Mouse (Mus musculus) myocyte (in vitro differentiated cells): ENCODE measurements around the gene Klk12. TPM values are rescaled to one million over a fixed set of nuclear protein-coding genes. Genes with fewer than 3 reads are reported as not detected.

Source experiments
- H3K27me3 ChIP-seq: one replicate; pipeline ENCODE4 v1.6.1; 2011; ENCODE audit not compliant: control insufficient read depth, insufficient read depth, insufficient read length
- H3K36me3 ChIP-seq: one replicate; pipeline ENCODE4 v1.6.1; 2011; ENCODE audit not compliant: control insufficient read depth, insufficient read depth
- H3K4me2 ChIP-seq: one replicate; pipeline ENCODE4 v1.6.1; 2011; ENCODE audit warnings: low read depth, control low read depth
- H3K4me3 ChIP-seq: one replicate; pipeline ENCODE4 v1.5.1; 2011; ENCODE audit warnings: mild to moderate bottlenecking, control low read depth, moderate library complexity
- H3K79me2 ChIP-seq: one replicate; pipeline ENCODE4 v1.6.1; 2011; ENCODE audit not compliant: control insufficient read depth, insufficient read depth
- H3ac ChIP-seq: one replicate; pipeline ENCODE4 v1.6.1; 2011; ENCODE audit not compliant: control insufficient read depth, insufficient read length
- CEBPB ChIP-seq: IDR thresholded peaks from 2 replicates; pipeline ENCODE4 v1.6.1; 2011; ENCODE audit warnings: mild to moderate bottlenecking, moderate library complexity; ENCODE audit not compliant: poor library complexity, insufficient read depth, severe bottlenecking
- MYOD1 ChIP-seq, 3 experiments: IDR thresholded peaks; one replicate each; pipeline ENCODE4 v1.6.1; 2011; ENCODE audit warnings: control low read depth in 2 of 3, low read depth in 2 of 3, mild to moderate bottlenecking in 2 of 3, moderate library complexity in 1 of 3; ENCODE audit not compliant: insufficient read length in 2 of 3, control insufficient read depth in 1 of 3
- POLR2A ChIP-seq: IDR thresholded peaks from one replicate; pipeline ENCODE4 v1.6.1; 2011; ENCODE audit warnings: low read depth, mild to moderate bottlenecking, control low read depth, moderate library complexity; ENCODE audit not compliant: insufficient read length
- POLR2AphosphoS2 ChIP-seq: IDR thresholded peaks from one replicate; pipeline ENCODE4 v1.6.1; 2011; ENCODE audit warnings: low read depth, control low read depth; ENCODE audit not compliant: insufficient read length
- REST ChIP-seq: IDR thresholded peaks from one replicate; pipeline ENCODE4 v1.6.1; 2011; ENCODE audit warnings: mild to moderate bottlenecking, control low read depth, moderate library complexity; ENCODE audit not compliant: insufficient read depth, insufficient read length
- SRF ChIP-seq: IDR thresholded peaks from one replicate; pipeline ENCODE4 v1.6.1; 2011; ENCODE audit warnings: low read depth; ENCODE audit not compliant: control insufficient read depth, insufficient read length
- TCF12 ChIP-seq: IDR thresholded peaks from one replicate; pipeline ENCODE4 v1.6.1; 2011; ENCODE audit warnings: mild to moderate bottlenecking, control low read depth; ENCODE audit not compliant: poor library complexity, insufficient read depth, severe bottlenecking
- TCF3 ChIP-seq: IDR thresholded peaks from one replicate; pipeline ENCODE4 v1.6.1; 2011; ENCODE audit warnings: low read depth, control low read depth; ENCODE audit not compliant: insufficient read length
- USF1 ChIP-seq: IDR thresholded peaks from one replicate; pipeline ENCODE4 v1.6.1; 2011; ENCODE audit warnings: low read depth, mild to moderate bottlenecking, control low read depth, moderate library complexity
- polyA plus RNA-seq: library from polyadenylated mRNA; unstranded; fragments of >200 nt; fragmentation: generic; extraction: Trizol; gene quantifications from one replicate; pipeline ENCODE4 v1.2.1, GENCODE M21; 2012; ENCODE audit warnings: missing spikeins

Klk12 gene
- polyA plus RNA-seq, 1 experiment, result 0.05 TPM

- H3ac ChIP-seq, result no peak within 1 kb of the TSS
- no peaks in the 10 kb centered on the region for H3K79me2 ChIP-seq
- no peak for TF ChIP-seq MYOD1 (IDR thresholded peaks at IDR 0.05; ENCODE audit: control insufficient read depth in 1 of 3, insufficient read length in 2 of 3, low read depth in 2 of 3)
- TF ChIP-seq REST, result no peak
- no peak for TF ChIP-seq USF1
- TF ChIP-seq SRF, result no peak
- H3K36me3 ChIP-seq, result no peaks in the 10 kb centered on the region
- no peak within 1 kb of the TSS for H3K4me3 ChIP-seq
- H3K4me2 ChIP-seq, result no peak within 1 kb of the TSS
- no peaks in the 10 kb centered on the region for H3K27me3 ChIP-seq
These were observed 42.3 kb downstream of the Klk12 start, which contains the start of gene Klk7 for GRCm38 (mm10) chr7:43810994-43811393. TSS of gene Klk7 (plus strand) at chr7:43811294.

GRCm38 (mm10) chr7:43815211-43815610 lies 46.5 kb downstream of the Klk12 start:
- Histone ChIP-seq H3K27me3 (no peaks in the 10 kb centered on the region), H3K4me2 (no peak overlapping the region), H3K4me3 (no peak overlapping the region), H3K36me3 (no peaks in the 10 kb centered on the region), H3ac (no peak overlapping the region), H3K79me2 (no peaks in the 10 kb centered on the region)
- TF ChIP-seq TCF3, result no peak

- Histone ChIP-seq H3K27me3 (no peaks in the 10 kb centered on the region), H3ac (no peak overlapping the region), H3K36me3 (no peaks in the 10 kb centered on the region), H3K4me3 (no peak overlapping the region), H3K4me2 (no peak overlapping the region), H3K79me2 (no peaks in the 10 kb centered on the region)
- no peak for TF ChIP-seq POLR2A
- TF ChIP-seq POLR2AphosphoS2, result no peak
- TF ChIP-seq REST, result no peak
- no peak for TF ChIP-seq CEBPB
These were observed 48.0 kb downstream of the Klk12 start for GRCm38 (mm10) chr7:43816746-43817145.

GRCm38 (mm10) chr7:43821581-43821980 lies 52.9 kb downstream of the Klk12 start:
- no peak overlapping the region for H3ac ChIP-seq
- H3K4me3 ChIP-seq, result no peak overlapping the region
- no peaks in the 10 kb centered on the region for H3K79me2 ChIP-seq
- no peak overlapping the region for H3K4me2 ChIP-seq
- no peaks in the 10 kb centered on the region for H3K27me3 ChIP-seq
- H3K36me3 ChIP-seq, result no peaks in the 10 kb centered on the region
- TF ChIP-seq REST (no peak), TCF12 (no peak), USF1 (no peak), SRF (no peak)

Other genes with a start within 250 kb of the Klk12 start
- 0.02 TPM for gene Cd33, start 224.5 kb upstream of the Klk12 start, polyA plus RNA-seq
- 0.72 TPM for gene Zfp658, start 206.6 kb upstream of the Klk12 start, polyA plus RNA-seq
- gene Zfp719, start 189.3 kb upstream of the Klk12 start, polyA plus RNA-seq, result 2.8 TPM
- gene Zfp819, start 161.7 kb upstream of the Klk12 start, polyA plus RNA-seq, result not detected
- not detected for gene Ceacam18, start 134.2 kb upstream of the Klk12 start, polyA plus RNA-seq
- not detected for gene Siglece, start 108.7 kb upstream of the Klk12 start, polyA plus RNA-seq
- gene Ctu1, start 96.9 kb upstream of the Klk12 start, polyA plus RNA-seq, result 9.9 TPM
- gene Klk14, start 78.5 kb upstream of the Klk12 start, polyA plus RNA-seq, result not detected
- not detected for gene Klk13, start 56.3 kb upstream of the Klk12 start, polyA plus RNA-seq
- 0.56 TPM for gene Klk11, start 5.7 kb downstream of the Klk12 start, polyA plus RNA-seq
- 1.1 TPM for gene Klk10, start 12.1 kb downstream of the Klk12 start, polyA plus RNA-seq
- gene Klk9, start 23.0 kb downstream of the Klk12 start, polyA plus RNA-seq, result not detected
- not detected for gene Klk8, start 28.7 kb downstream of the Klk12 start, polyA plus RNA-seq
- not detected for gene Klk7, start 42.4 kb downstream of the Klk12 start, polyA plus RNA-seq
- not detected for gene Klk6, start 55.6 kb downstream of the Klk12 start, polyA plus RNA-seq
- gene Klk5, start 73.1 kb downstream of the Klk12 start, polyA plus RNA-seq, result not detected
- gene Klk4, start 112.3 kb downstream of the Klk12 start, polyA plus RNA-seq, result 0.22 TPM
- gene Klk15, start 164.8 kb downstream of the Klk12 start, polyA plus RNA-seq, result not detected
- gene Klk1b8, start 181.8 kb downstream of the Klk12 start, polyA plus RNA-seq, result not detected
- not detected for gene Klk1b1, start 197.9 kb downstream of the Klk12 start, polyA plus RNA-seq
- not detected for gene Klk1b9, start 207.2 kb downstream of the Klk12 start, polyA plus RNA-seq
- not detected for gene Klk1b11, start 227.0 kb downstream of the Klk12 start, polyA plus RNA-seq
- 0.32 TPM for gene Klk1b26, start 243.3 kb downstream of the Klk12 start, polyA plus RNA-seq